Mouse (Mus musculus) thymus, adult 2 months (tissue): ENCODE results near the gene Arxes2.

Experiments used
- CTCF ChIP-seq: fragments of 200-500 bp; IDR thresholded peaks from 2 replicates; pipeline ENCODE4 v1.5.1; 2012; ENCODE audit warnings: mild to moderate bottlenecking, control low read depth, low read length, moderate library complexity, borderline replicate concordance; ENCODE audit not compliant: control insufficient read depth, poor library complexity, insufficient read depth; ENCODE audit errors: extremely low read depth
- POLR2A ChIP-seq: fragments of 200-500 bp; IDR thresholded peaks from 2 replicates; pipeline ENCODE4 v1.6.1; 2012; ENCODE audit warnings: mild to moderate bottlenecking, low read length, control low read depth, moderate library complexity; ENCODE audit not compliant: control insufficient read depth, poor library complexity, insufficient read depth; ENCODE audit errors: extremely low read depth

- TF ChIP-seq CTCF (no peak), POLR2A (no peak)
Observed at GRCm38 (mm10) chrX:135984539-135985260, 8.9 kb upstream of the Arxes2 start.
